Mouse (Mus musculus) midbrain, embryonic 12.5 days (tissue): ENCODE data around the gene Med22. TPM values are rescaled to one million over a fixed set of nuclear protein-coding genes. Genes with fewer than 3 reads are reported as not detected.

Experiments
- ATAC-seq: fragments of 200-750 bp; cut with Nextera tagmentation; 2 replicates; pipeline ENCODE4 v1.8.0; 2017; ENCODE audit warnings: low read depth, moderate TSS enrichment, moderate library complexity; ENCODE audit not compliant: low FRiP score
- H3K27ac ChIP-seq: fragments of 300-500 bp; sonication (generic); replicated peaks from 2 replicates; pipeline ENCODE4 v1.5.1; 2016; ENCODE audit warnings: mild to moderate bottlenecking
- H3K27me3 ChIP-seq: fragments of 300-500 bp; sonication (generic); 2 replicates; pipeline ENCODE4 v1.6.1; 2016; ENCODE audit warnings: mild to moderate bottlenecking
- H3K36me3 ChIP-seq: fragments of 300-500 bp; sonication (generic); 2 replicates; pipeline ENCODE4 v1.6.1; 2016
- H3K4me1 ChIP-seq: fragments of 300-500 bp; sonication (generic); 2 replicates; pipeline ENCODE4 v1.6.1; 2016
- H3K4me2 ChIP-seq: fragments of 300-500 bp; sonication (generic); replicated peaks from 2 replicates; pipeline ENCODE4 v1.6.1; 2016; ENCODE audit warnings: mild to moderate bottlenecking, moderate library complexity
- H3K4me3 ChIP-seq: fragments of 300-500 bp; sonication (generic); 2 replicates; pipeline ENCODE4 v1.5.1; 2016; ENCODE audit warnings: mild to moderate bottlenecking
- H3K9ac ChIP-seq: fragments of 300-500 bp; sonication (generic); replicated peaks from 2 replicates; pipeline ENCODE4 v1.6.1; 2016; ENCODE audit warnings: mild to moderate bottlenecking, moderate library complexity
- H3K9me3 ChIP-seq: fragments of 300-500 bp; sonication (generic); 2 replicates; pipeline ENCODE4 v1.6.1; 2016; ENCODE audit warnings: mild to moderate bottlenecking
- WGBS: fragments of 180-500 bp; shearing (Covaris S2); methylation state at CpG from one replicate; pipeline ENCODE4 v1.1.7; 2016; 5-methylcytosine and 5-hydroxymethylcytosine counted together
- polyA plus RNA-seq: library from polyadenylated mRNA; unstranded; fragments of >200 nt; fragmentation: Nextera tagmentation; extraction: Ambion mirVana; gene quantifications from 2 replicates; pipeline ENCODE4 v1.2.1, GENCODE M21; 2016

Med22 gene
- polyA plus RNA-seq, 1 experiment from 2014 or later = 129 TPM

GRCm38 (mm10) chr2:26935286-26935685 is 24.8 kb upstream of the Med22 start:
- Histone ChIP-seq H3K36me3 (peaks cover 6% of the 10 kb centered on the region; the same call in 1 of the 2 replicates), H3K4me1 (peaks cover 23% of the 10 kb centered on the region), H3K27ac (no peak overlapping the region), H3K9ac (no peak overlapping the region), H3K4me3 (no peak overlapping the region), H3K9me3 (no peaks in the 10 kb centered on the region), H3K4me2 (no peak overlapping the region), H3K27me3 (no peaks in the 10 kb centered on the region)
- no peak for ATAC-seq
- WGBS = 100% methylated on average over 2 of the region's 2 CpGs

DNA sequence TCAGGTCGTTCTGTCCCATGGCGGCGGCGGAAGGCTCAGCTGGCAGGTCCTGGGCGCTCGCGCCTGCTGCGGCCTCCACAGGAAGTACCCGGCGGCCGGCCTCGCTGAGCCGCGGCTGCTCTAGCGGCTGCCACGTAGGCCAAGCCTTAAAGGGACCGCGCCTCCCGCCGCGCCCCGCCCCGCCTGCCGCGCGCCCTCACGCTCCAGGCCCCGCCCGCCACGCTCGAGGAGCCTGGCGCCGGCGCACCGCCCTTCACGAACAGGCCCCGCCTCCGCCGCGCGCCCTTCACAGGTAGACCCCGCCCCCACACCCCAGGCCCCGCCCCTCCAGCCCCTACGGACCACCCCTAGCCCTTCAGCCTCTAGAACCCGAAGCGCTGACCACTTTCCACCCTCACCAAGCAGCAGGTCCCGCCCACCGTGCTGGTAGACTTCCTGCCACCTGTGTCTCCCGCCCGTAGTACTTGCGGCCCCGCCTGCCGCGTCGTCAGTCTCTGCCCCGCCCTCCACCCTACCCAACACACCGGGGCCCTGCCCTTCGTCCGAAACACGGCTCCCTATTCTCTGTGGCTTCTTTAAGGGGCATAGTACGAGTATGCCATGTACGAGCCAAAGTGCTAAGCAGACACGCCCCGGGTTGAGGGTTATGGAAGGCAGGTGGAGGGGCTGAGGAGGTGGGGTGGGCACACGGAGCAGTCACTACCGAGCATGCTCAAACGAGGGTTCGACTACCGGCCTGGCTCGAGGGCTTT is 23.0 kb upstream of the Med22 start, which contains the start of the genes Surf4 and Stkld1:
TSS of gene Surf4 (minus strand) at position 625 of the 752 bp plus-strand sequence.
TSS of gene Stkld1 (plus strand) at position 744 of the 752 bp plus-strand sequence.
- ATAC-seq = peak; percentile 93
- peak within 1 kb of the TSS; percentile 81 for H3K27ac ChIP-seq
- H3K36me3 ChIP-seq = peaks cover 17% of the 10 kb centered on the region
- peak within 1 kb of the TSS; percentile 76 for H3K4me2 ChIP-seq
- peak within 1 kb of the TSS; percentile 99 for H3K9ac ChIP-seq
- peak within 1 kb of the TSS; percentile 94 for H3K4me3 ChIP-seq
- H3K27me3 ChIP-seq = no peaks in the 10 kb centered on the region
- H3K4me1 ChIP-seq = peaks cover 23% of the 10 kb centered on the region
- no peaks in the 10 kb centered on the region for H3K9me3 ChIP-seq
- under 1% methylated on average over 56 of the region's 70 CpGs for WGBS

DNA sequence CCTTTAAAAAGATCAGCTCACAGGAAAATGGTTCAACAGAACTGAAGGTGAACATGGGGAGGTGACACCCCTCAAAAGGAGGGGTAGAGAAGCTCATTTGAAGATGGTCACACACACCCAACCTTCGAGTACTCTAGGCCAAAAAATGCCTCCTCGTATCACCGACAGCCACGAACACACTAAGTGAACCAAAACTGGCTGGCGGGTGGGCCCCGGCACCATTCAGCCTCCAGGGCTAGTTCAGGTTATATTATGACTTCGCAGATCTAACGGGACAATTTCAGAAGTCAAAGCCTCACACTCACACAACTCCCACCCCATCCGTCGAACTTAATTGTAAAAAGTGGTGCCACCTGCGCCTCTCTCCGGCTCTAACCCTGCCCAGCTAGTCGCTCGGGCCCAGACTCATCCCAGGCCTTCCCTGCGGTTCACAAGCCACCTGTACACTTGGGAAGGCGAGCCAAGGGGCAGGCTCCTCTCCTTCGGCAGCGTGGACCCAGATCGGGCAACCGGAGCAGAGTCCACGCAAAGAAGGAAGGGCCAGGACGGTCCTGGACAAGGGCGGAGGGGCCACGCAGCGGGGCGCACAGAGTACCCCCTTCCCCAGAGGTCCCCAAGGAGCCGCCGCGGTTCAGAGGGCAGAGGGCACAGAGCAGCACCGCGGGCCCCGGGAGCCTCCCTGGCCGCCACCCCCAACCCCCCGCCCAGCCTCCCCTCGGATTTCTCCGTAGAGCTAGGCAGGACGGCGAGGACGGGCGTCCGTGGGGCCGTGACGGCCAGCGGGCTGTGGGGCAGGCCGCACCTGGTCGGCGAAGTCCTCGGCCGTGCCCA is 22.2 kb upstream of the Med22 start:
- WGBS = 4% methylated on average over 40 of the region's 49 CpGs
- no peaks in the 10 kb centered on the region for H3K9me3 ChIP-seq
- no peak; the same call in none of the 2 replicates for ATAC-seq

DNA sequence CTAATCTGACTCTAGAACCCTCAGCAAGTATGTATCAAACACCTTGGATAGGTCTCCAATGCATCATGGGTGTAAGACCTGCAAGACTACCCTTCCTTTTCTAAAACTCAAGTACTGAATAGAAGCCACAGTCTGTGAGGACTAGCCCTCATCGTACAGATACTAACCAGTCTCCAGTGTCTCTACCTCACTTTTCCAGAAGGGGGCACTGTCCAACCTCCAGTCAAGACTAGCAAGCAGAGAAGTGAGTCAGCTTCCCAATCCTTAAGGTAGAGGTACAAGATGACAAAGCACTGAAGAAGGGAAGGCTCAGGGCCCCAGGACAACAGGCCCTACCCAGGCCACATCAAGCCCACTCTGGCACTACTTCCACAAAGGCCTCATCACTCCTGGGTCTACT is 19.9 kb upstream of the Med22 start:
- Histone ChIP-seq H3K36me3 (peaks cover 44% of the 10 kb centered on the region), H3K4me3 (no peak overlapping the region), H3K4me1 (peaks cover 23% of the 10 kb centered on the region), H3K9me3 (no peaks in the 10 kb centered on the region), H3K27ac (no peak overlapping the region), H3K9ac (no peak overlapping the region), H3K4me2 (no peak overlapping the region), H3K27me3 (no peaks in the 10 kb centered on the region)
- 46% methylated on average over 1 of the region's 1 CpGs for WGBS
- ATAC-seq = no peak

More for the DNA sequence above, 22.2 kb upstream of the Med22 start:
- peaks cover 23% of the 10 kb centered on the region for H3K4me1 ChIP-seq
- H3K27ac ChIP-seq = peak overlapping the region; percentile 81
- H3K4me3 ChIP-seq = peak overlapping the region; percentile 94
- peak overlapping the region; percentile 76 for H3K4me2 ChIP-seq
- no peaks in the 10 kb centered on the region for H3K27me3 ChIP-seq
- H3K36me3 ChIP-seq = peaks cover 23% of the 10 kb centered on the region
- peak overlapping the region; percentile 99 for H3K9ac ChIP-seq

DNA sequence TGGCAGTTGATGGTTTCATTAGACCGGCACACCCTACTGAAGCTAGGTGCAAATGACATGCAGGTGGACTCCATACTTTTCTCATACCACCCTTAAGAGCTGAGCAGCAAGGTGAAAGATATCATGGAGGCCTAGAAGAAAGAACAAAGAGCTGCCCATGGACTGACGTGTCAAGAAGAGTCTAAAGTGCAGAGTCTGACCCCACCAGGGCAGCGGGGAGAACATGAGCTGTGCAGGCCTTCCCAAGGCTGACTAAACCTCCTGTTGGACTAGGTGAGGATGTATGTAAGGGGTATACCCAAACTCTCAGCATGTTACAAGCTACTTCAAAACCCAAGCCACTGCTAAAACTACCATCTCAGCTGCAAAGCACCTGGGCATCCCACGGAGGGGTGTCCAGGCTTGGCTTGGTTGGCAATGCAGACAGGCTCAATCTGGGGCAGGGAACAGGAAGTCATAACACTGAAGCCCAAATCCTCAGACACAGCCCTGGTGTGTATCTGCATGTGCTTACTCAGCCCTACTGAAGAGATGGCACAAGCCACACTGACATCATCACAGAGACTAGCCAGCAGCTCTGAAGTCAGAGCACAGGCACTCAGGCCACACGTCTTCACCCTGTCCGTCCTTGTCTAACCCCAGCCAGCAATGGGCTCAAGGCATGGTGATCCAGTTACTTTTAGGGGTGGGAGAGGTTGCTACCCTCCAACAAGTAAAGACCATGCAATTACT is 17.4 kb upstream of the Med22 start:
- no peak overlapping the region for H3K4me3 ChIP-seq
- H3K27ac ChIP-seq = no peak overlapping the region
- no peak for ATAC-seq
- no peaks in the 10 kb centered on the region for H3K27me3 ChIP-seq
- H3K4me2 ChIP-seq = no peak overlapping the region
- no peaks in the 10 kb centered on the region for H3K9me3 ChIP-seq
- H3K4me1 ChIP-seq = peaks cover 21% of the 10 kb centered on the region
- 89% methylated on average over 6 of the region's 6 CpGs for WGBS
- H3K36me3 ChIP-seq = peaks cover 68% of the 10 kb centered on the region
- H3K9ac ChIP-seq = no peak overlapping the region

DNA sequence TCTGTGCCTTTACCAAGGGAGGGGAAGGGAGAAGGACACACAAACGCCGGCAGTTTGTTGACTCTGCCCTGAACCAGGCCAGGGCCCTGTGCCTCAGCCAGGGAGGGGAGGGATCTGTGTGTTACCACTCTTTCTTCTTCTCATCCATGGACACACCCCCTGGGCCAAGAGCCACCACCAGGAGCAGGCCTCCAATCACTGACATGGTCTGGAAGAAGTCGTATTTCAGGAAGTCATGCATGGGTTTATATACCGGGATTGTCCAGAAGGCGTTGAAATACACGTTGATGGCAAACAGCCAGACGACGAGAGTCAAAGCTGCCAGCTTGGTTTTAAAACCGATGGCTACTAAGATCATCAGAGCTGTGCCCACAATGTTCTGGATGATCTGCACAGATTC is 11.3 kb upstream of the Med22 start:
- H3K9me3 ChIP-seq = no peaks in the 10 kb centered on the region
- H3K4me2 ChIP-seq = no peak overlapping the region
- H3K4me3 ChIP-seq = no peak overlapping the region
- H3K4me1 ChIP-seq = peaks cover 11% of the 10 kb centered on the region
- no peak overlapping the region for H3K9ac ChIP-seq
- peaks cover 89% of the 10 kb centered on the region for H3K36me3 ChIP-seq
- H3K27ac ChIP-seq = no peak overlapping the region
- WGBS = 89% methylated on average over 9 of the region's 9 CpGs
- H3K27me3 ChIP-seq = no peaks in the 10 kb centered on the region
- ATAC-seq = no peak

GRCm38 (mm10) chr2:26920190-26920855 is 9.8 kb upstream of the Med22 start:
- Histone ChIP-seq H3K4me2 (no peak overlapping the region), H3K36me3 (peaks cover 74% of the 10 kb centered on the region), H3K27me3 (no peaks in the 10 kb centered on the region), H3K9me3 (no peaks in the 10 kb centered on the region), H3K9ac (no peak overlapping the region), H3K4me1 (peaks cover 20% of the 10 kb centered on the region), H3K4me3 (no peak overlapping the region), H3K27ac (no peak overlapping the region)
- ATAC-seq = no peak
- 83% methylated on average over 6 of the region's 6 CpGs for WGBS

DNA sequence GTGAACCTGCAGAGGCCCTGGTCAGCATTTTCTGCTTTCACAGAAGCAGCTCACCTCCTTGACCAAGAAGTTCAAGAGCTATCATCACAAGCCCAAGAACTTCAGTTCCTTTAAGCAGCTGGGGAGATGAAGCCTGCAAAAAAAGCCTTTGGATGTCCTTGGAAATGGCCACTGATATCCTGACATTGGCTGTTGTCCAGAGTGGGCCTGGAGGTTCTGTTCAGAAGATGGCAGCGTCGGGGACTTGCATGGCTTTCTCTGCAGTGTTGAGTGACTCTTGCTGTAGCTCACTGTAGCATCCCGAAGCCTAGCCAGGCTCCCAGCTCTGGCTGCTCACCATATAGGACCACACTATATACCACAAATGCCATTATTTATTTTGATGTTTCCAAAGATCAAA is 9.2 kb upstream of the Med22 start:
- Histone ChIP-seq H3K9me3 (no peaks in the 10 kb centered on the region), H3K4me2 (no peak overlapping the region), H3K4me1 (peaks cover 26% of the 10 kb centered on the region), H3K36me3 (peaks cover 68% of the 10 kb centered on the region), H3K27me3 (no peaks in the 10 kb centered on the region), H3K27ac (no peak overlapping the region), H3K9ac (no peak overlapping the region), H3K4me3 (no peak overlapping the region)
- no peak for ATAC-seq
- 87% methylated on average over 3 of the region's 3 CpGs for WGBS

DNA sequence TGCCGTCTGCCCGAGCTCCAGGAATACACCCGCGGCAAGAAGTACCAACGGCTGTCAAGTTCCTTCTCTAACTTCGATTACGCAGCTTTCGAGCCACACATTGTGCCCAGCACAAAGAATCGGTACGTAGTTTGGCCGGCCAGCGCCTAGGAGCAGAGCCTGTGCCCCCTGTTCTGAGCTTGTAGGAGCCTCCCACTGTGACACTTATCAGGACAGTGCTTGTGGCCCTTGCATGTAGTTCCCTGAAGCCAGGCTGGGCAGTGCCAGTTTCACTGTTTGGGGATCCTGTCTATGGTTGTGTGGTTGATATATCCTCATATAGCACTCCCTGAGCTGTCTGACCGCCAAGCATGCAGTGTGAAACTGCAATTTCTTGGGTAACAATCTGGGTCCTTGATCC is 6.3 kb upstream of the Med22 start:
- Histone ChIP-seq H3K27ac (peak overlapping the region; percentile 62), H3K36me3 (peaks cover 68% of the 10 kb centered on the region), H3K4me2 (peak overlapping the region; percentile 90), H3K4me3 (peak overlapping the region; percentile 74), H3K27me3 (no peaks in the 10 kb centered on the region), H3K9me3 (no peaks in the 10 kb centered on the region), H3K9ac (peak overlapping the region; percentile 76), H3K4me1 (peaks cover 40% of the 10 kb centered on the region)
- no peak for ATAC-seq
- WGBS = 3% methylated on average over 13 of the region's 13 CpGs

DNA sequence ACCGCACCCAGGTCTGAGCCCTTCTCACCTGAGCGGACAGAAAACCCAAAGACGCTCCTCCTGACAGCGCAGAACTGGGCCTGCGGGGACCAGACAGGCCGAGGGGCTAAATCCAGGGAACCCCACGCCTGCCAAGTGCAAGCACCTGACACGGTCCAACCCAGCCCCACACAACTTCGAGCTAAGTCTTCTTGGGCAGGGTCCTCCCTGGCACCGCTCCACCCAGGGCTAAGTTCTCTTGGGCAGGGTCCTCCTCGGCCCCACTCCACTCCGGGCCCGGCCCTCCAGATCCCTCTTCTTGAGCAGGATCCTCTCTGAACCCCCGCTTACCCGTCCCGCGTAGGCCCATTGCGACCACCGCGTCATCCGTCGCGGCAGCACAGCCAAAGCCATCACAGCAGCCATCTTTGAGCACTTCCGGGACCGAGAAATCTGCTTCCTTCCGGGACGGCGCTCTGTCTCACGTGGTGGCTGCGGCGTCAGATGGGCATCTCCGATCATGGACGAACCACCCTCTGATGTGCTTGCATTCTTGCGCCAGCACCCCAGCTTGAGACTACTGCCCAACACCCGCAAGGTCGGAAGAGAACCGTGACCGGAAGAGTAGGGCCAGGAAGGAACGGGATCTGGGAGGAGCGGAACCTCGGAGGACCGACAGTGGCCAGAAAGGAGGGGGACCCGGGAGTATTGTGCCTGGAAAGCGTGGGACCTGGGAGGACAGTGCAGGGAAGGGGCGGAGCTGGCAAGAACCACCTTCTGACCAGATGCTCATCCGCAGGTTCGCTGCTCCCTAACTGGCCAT is 5.7 kb upstream of the Med22 start, which contains the start of the genes Surf2 and Surf1:
TSS of gene Surf2 (plus strand) at position 441 of the 802 bp plus-strand sequence.
TSS of gene Surf1 (minus strand) at position 604 of the 802 bp plus-strand sequence.
- Histone ChIP-seq H3K9me3 (no peaks in the 10 kb centered on the region), H3K36me3 (peaks cover 66% of the 10 kb centered on the region), H3K4me2 (peak within 1 kb of the TSS; percentile 90), H3K27ac (peak within 1 kb of the TSS; percentile 62), H3K4me3 (peak within 1 kb of the TSS; percentile 74), H3K27me3 (no peaks in the 10 kb centered on the region), H3K9ac (peak within 1 kb of the TSS; percentile 76), H3K4me1 (peaks cover 43% of the 10 kb centered on the region)
- 2% methylated on average over 47 of the region's 47 CpGs for WGBS
- peak; percentile 72 for ATAC-seq
